Comparison of ENCODE assay signal across 24 mouse cellular contexts in genomic region chr6:30574945-30575344, GRCm38 (mm10). TPM values are rescaled to one million over a fixed set of nuclear protein-coding genes. Genes with fewer than 3 reads are reported as not detected.
DNase-seq lines count a peak whose midpoint lies in the region; ATAC-seq lines count a peak whose summit lies in the region.
"Had no signal": no experiment of that assay in that cellular context is flagged by ENCODE, and none has a peak within 500 bp of the region (broad histone marks: within the 10 kb centered on the region; RNA-seq: fewer than 3 reads in every experiment).

No protein-coding gene starts in this region.

- intact Hi-C loops in heart, postnatal 10 days (cut with DNase I): no loop called here

- peaks cover 42% of the 10 kb centered on the region for H3K4me1 ChIP-seq in heart, embryonic 10.5 days
- peaks cover 48% of the 10 kb centered on the region for H3K4me1 ChIP-seq in embryonic facial prominence, embryonic 10.5 days
- H3K4me1 ChIP-seq in limb, embryonic 10.5 days: peaks cover 41% of the 10 kb centered on the region
- H3K4me1 ChIP-seq in stomach, embryonic 16.5 days (ENCODE audit: control insufficient read depth, insufficient read depth, low read length): peaks cover 15% of the 10 kb centered on the region

- H3K36me3 ChIP-seq in heart, embryonic 10.5 days: no peaks in the 10 kb centered on the region
- H3K36me3 ChIP-seq in embryonic facial prominence, embryonic 10.5 days (replicated peaks): no peaks in the 10 kb centered on the region
- no peaks in the 10 kb centered on the region for H3K36me3 ChIP-seq in limb, embryonic 10.5 days
- H3K36me3 ChIP-seq in stomach, embryonic 16.5 days (ENCODE audit: control insufficient read depth, insufficient read depth, low read length): no peaks in the 10 kb centered on the region
- H3K36me3 ChIP-seq: hindbrain, embryonic 12.5 days; neural tube, embryonic 13.5 days had no signal

- H3K27me3 ChIP-seq in heart, embryonic 10.5 days (ENCODE audit: insufficient read depth, poor library complexity, severe bottlenecking): no peaks in the 10 kb centered on the region
- H3K27me3 ChIP-seq in embryonic facial prominence, embryonic 10.5 days (replicated peaks; ENCODE audit: low read depth, poor library complexity, severe bottlenecking): no peaks in the 10 kb centered on the region
- no peaks in the 10 kb centered on the region for H3K27me3 ChIP-seq in limb, embryonic 10.5 days (ENCODE audit: low read depth, poor library complexity, severe bottlenecking)
- H3K27me3 ChIP-seq in stomach, embryonic 16.5 days (ENCODE audit: control insufficient read depth, insufficient read depth, low read length): no peaks in the 10 kb centered on the region
- H3K27me3 ChIP-seq: hindbrain, embryonic 12.5 days had no signal

- H3K9ac ChIP-seq in stomach, embryonic 16.5 days (ENCODE audit: low read length): no peak overlapping the region
- H3K9ac ChIP-seq: hindbrain, embryonic 12.5 days; neural tube, embryonic 13.5 days had no signal

- no peak for ATAC-seq in stomach, embryonic 16.5 days (ENCODE audit: insufficient read depth, low FRiP score)
- ATAC-seq: inflammation-experienced regulatory T-cells, adult 6 months; lung, postnatal 0 days had no signal

- 88% methylated on average over 1 of the region's 1 CpGs for WGBS in heart, embryonic 10.5 days
- 97% methylated on average over 1 of the region's 1 CpGs for WGBS in embryonic facial prominence, embryonic 10.5 days
- WGBS in limb, embryonic 10.5 days: 96% methylated on average over 1 of the region's 1 CpGs
- 59% methylated on average over 1 of the region's 1 CpGs for WGBS in stomach, embryonic 16.5 days

- H3K9me3 ChIP-seq in heart, embryonic 10.5 days: no peaks in the 10 kb centered on the region
- no peaks in the 10 kb centered on the region for H3K9me3 ChIP-seq in embryonic facial prominence, embryonic 10.5 days
- H3K9me3 ChIP-seq in limb, embryonic 10.5 days (replicated peaks): no peaks in the 10 kb centered on the region
- H3K9me3 ChIP-seq in stomach, embryonic 16.5 days (replicated peaks; ENCODE audit: control insufficient read depth, low read length): no peaks in the 10 kb centered on the region
- H3K9me3 ChIP-seq: hindbrain, embryonic 12.5 days; neural tube, embryonic 13.5 days had no signal

- no peak overlapping the region for H3K4me3 ChIP-seq in heart, embryonic 10.5 days
- H3K4me3 ChIP-seq in embryonic facial prominence, embryonic 10.5 days: no peak overlapping the region
- no peak overlapping the region for H3K4me3 ChIP-seq in limb, embryonic 10.5 days
- no peak overlapping the region for H3K4me3 ChIP-seq in stomach, embryonic 16.5 days (replicated peaks; ENCODE audit: low read length)
- H3K4me3 ChIP-seq: heart, adult 2 months; hindbrain, embryonic 12.5 days; left cerebral cortex, adult 2 months; neural tube, embryonic 13.5 days had no signal

- no peak for DNase-seq in heart, embryonic 10.5 days (ENCODE audit: low spot score)
- no peak for DNase-seq in heart, postnatal 10 days
- no peak for DNase-seq in embryonic facial prominence, embryonic 10.5 days (ENCODE audit: low spot score)
- DNase-seq in limb, embryonic 10.5 days (ENCODE audit: low spot score): no peak
- no peak for DNase-seq in kidney, adult 18-20 months
- no peak for DNase-seq in thymus, postnatal 0 days (ENCODE audit: low spot score)
- DNase-seq: adrenal gland, adult 8-10 months; cerebellum, adult 9-11 months; gastrocnemius, postnatal 14 days; heart, adult 2 months; kidney, adult 8-10 months; kidney, postnatal 36 days; layer of hippocampus, adult 9-11 months; liver; right cerebral cortex, adult 18-20 months had no signal

- peak overlapping the region; percentile 91 for H3K27ac ChIP-seq in heart, embryonic 10.5 days
- H3K27ac ChIP-seq in embryonic facial prominence, embryonic 10.5 days (replicated peaks): peak overlapping the region; percentile 68
- peak overlapping the region; percentile 79 for H3K27ac ChIP-seq in limb, embryonic 10.5 days
- 0 out of 2 replicates have a peak overlapping the region, but pooled peaks have one; percentile 25 for H3K27ac ChIP-seq in stomach, embryonic 16.5 days (ENCODE audit: low read length)
- H3K27ac ChIP-seq: heart, adult 2 months; left cerebral cortex, adult 2 months; neural tube, embryonic 13.5 days had no signal

- no peak overlapping the region for H3K4me2 ChIP-seq in stomach, embryonic 16.5 days (ENCODE audit: low read depth, low read length)
- H3K4me2 ChIP-seq: hindbrain, embryonic 12.5 days; midbrain, embryonic 11.5 days; neural tube, embryonic 13.5 days had no signal

RNA-seq across cellular contexts. Expression of gene Cpa4, which starts 6.8 kb away (rescaled TPM):
- polyA plus RNA-seq in heart, embryonic 10.5 days (2016; fragmentation: Nextera tagmentation; extraction: Ambion mirVana): 1.2 and 1.7 TPM in 2 replicates
- total RNA-seq in heart, postnatal 10 days (2021): under 1 TPM in 1 of 2 experiments, not detected in 1; 0.10 TPM
- polyA plus RNA-seq in embryonic facial prominence, embryonic 10.5 days (2016; fragmentation: Nextera tagmentation; extraction: Ambion mirVana): 0.85 and 1.1 TPM in 2 replicates
- 1.1 and 1.4 TPM in 2 replicates for polyA plus RNA-seq in limb, embryonic 10.5 days (2016; fragmentation: Nextera tagmentation; extraction: Ambion mirVana)
- 1.4 and 1.5 TPM in 2 replicates for polyA plus RNA-seq in stomach, embryonic 16.5 days (2015; fragmentation: Nextera tagmentation; extraction: Ambion mirVana)
- 0.09 TPM in 1 of 2 replicates, not detected in the other for polyA plus RNA-seq in thymus, postnatal 0 days (2015; fragmentation: Nextera tagmentation; extraction: Ambion mirVana)
- total RNA-seq: heart, adult 2 months had no signal
- polyA plus RNA-seq: heart, adult 2 months; inflammation-experienced regulatory T-cells, adult 6 months had no signal

RNA-seq across cellular contexts. Expression of gene Cpa2, which starts 33.6 kb away (rescaled TPM):
- 17.8 and 29.1 TPM in 2 replicates for polyA plus RNA-seq in heart, embryonic 10.5 days (2016; fragmentation: Nextera tagmentation; extraction: Ambion mirVana)
- under 1 TPM; 0.17 to 0.65 TPM for total RNA-seq in heart, postnatal 10 days (2021)
- polyA plus RNA-seq in embryonic facial prominence, embryonic 10.5 days (2016; fragmentation: Nextera tagmentation; extraction: Ambion mirVana): 18.9 and 22.0 TPM in 2 replicates
- polyA plus RNA-seq in limb, embryonic 10.5 days (2016; fragmentation: Nextera tagmentation; extraction: Ambion mirVana): 109 and 110 TPM in 2 replicates
- 688 and 708 TPM in 2 replicates for polyA plus RNA-seq in stomach, embryonic 16.5 days (2015; fragmentation: Nextera tagmentation; extraction: Ambion mirVana)
- 2.5 and 2.6 TPM in 2 replicates for polyA plus RNA-seq in thymus, postnatal 0 days (2015; fragmentation: Nextera tagmentation; extraction: Ambion mirVana)
- total RNA-seq: heart, adult 2 months had no signal

RNA-seq across cellular contexts. Expression of gene Cpa5, which starts 35.9 kb away (rescaled TPM):
- polyA plus RNA-seq in heart, embryonic 10.5 days (2016; fragmentation: Nextera tagmentation; extraction: Ambion mirVana): 0.97 and 2.1 TPM in 2 replicates
- total RNA-seq in heart, postnatal 10 days (2021): not detected
- polyA plus RNA-seq in embryonic facial prominence, embryonic 10.5 days (2016; fragmentation: Nextera tagmentation; extraction: Ambion mirVana): 0.36 and 0.41 TPM in 2 replicates
- 0.23 and 0.35 TPM in 2 replicates for polyA plus RNA-seq in limb, embryonic 10.5 days (2016; fragmentation: Nextera tagmentation; extraction: Ambion mirVana)
- polyA plus RNA-seq in stomach, embryonic 16.5 days (2015; fragmentation: Nextera tagmentation; extraction: Ambion mirVana): 0.21 and 0.24 TPM in 2 replicates
- polyA plus RNA-seq in thymus, postnatal 0 days (2015; fragmentation: Nextera tagmentation; extraction: Ambion mirVana): not detected in 2 replicates
- total RNA-seq: adrenal gland, adult 8-10 months; heart, adult 2 months; left cerebral cortex, adult 2 months had no signal
- polyA plus RNA-seq: frontal cortex, adult 2 months; heart, adult 2 months; hindbrain, embryonic 12.5 days; inflammation-experienced regulatory T-cells, adult 6 months; liver, embryonic 16.5 days; lung, postnatal 0 days; neural tube, embryonic 13.5 days had no signal

Comparison
In these comparisons a context has a peak if more than half of its experiments do, and no peak if none do; other contexts are left out.
1. H3K27ac ChIP-seq: peak in every context shown above with its lines; median percentile 91 in heart, embryonic 10.5 days; 79 in limb, embryonic 10.5 days; 68 in embryonic facial prominence, embryonic 10.5 days; 25 in stomach, embryonic 16.5 days.